Mouse (Mus musculus) left cerebral cortex, postnatal 36 days (tissue): ENCODE data around the gene Efcab2. TPM values are rescaled to one million over a fixed set of nuclear protein-coding genes. Genes with fewer than 3 reads are reported as not detected.

Experiments
- DNase-seq, 2 experiments: peaks; one replicate each; pipeline ENCODE4 v3.0.0; 2021 to 2022; ENCODE audit warnings: low spot score in 2 of 2, mixed read lengths in 1 of 2
- intact Hi-C: fragments of 180-260 bp; cut with DNase I; formaldehyde crosslinking; loops from one replicate; pipeline ENCODE4 v1.15.1; 2025
- microRNA-seq: library from miRNA; unstranded; fragments of <30 nt; microRNA quantifications from one replicate; pipeline ENCODE4 v1.2.0, GENCODE M21; 2022
- total RNA-seq, 2 experiments: library from RNA; stranded (reverse); gene quantifications; 2 replicates each; pipeline ENCODE4 v1.2.3; 2021

Gene Efcab2
- total RNA-seq, 2 experiments from 2014 or later = 11.6 to 12.5 TPM

GRCm38 (mm10) chr1:178527547-178528361 is 121.9 kb downstream of the Efcab2 start:
- peak; percentile 53 to 63 for DNase-seq
- intact Hi-C loops = loop anchor here (2.0 kb wide), 5 partner anchors 161 to 949 kb away; no protein-coding TSS in a partner anchor

- DNase-seq = peak; percentile 69 to 70
- intact Hi-C loops = loop anchor here (2.0 kb wide), 3 partner anchors 160 to 612 kb away; no protein-coding TSS in a partner anchor
Observed at GRCm38 (mm10) chr1:178528431-178529351, 122.8 kb downstream of the Efcab2 start, which contains the start of gene Kif26b. Kif26b (plus strand) TSS chr1:178529125.

GRCm38 (mm10) chr1:178529512-178530300 is 123.8 kb downstream of the Efcab2 start:
- DNase-seq = peak; percentile 29 to 43
- intact Hi-C loops = loop anchor here (2.0 kb wide), 3 partner anchors 159 to 611 kb away; no protein-coding TSS in a partner anchor

GRCm38 (mm10) chr1:178530301-178531078 is 124.6 kb downstream of the Efcab2 start:
- peak; percentile 86 to 87 for DNase-seq
- intact Hi-C loops = no loop called here

Small RNAs within 50 kb of the gene (microRNA-seq; reads per million reads assigned to microRNA genes)
- gene Gm27458 = not detected

Other genes with a start within 250 kb of the Efcab2 start
- gene Desi2, start 218.7 kb upstream of the Efcab2 start, total RNA-seq = 10 to 100 TPM; 16.9 to 17.6 TPM
- 10 to 100 TPM; 31.1 to 33.9 TPM for gene Cox20, start 87.0 kb upstream of the Efcab2 start, total RNA-seq
- gene Hnrnpu, start 68.3 kb upstream of the Efcab2 start, total RNA-seq = 100 to 1,000 TPM; 321 to 436 TPM
- 10 to 100 TPM in 1 of 2 experiments, 1 to 10 TPM in 1; 6.6 to 10.7 TPM for gene Kif26b, start 123.0 kb downstream of the Efcab2 start, total RNA-seq